Mouse (Mus musculus): ENCODE results near the gene Kif6. TPM values are rescaled to one million over a fixed set of nuclear protein-coding genes. Genes with fewer than 3 reads are reported as not detected.

Gene Kif6
- polyA plus RNA-seq, 1 experiment, result not detected

GRCm38 (mm10) chr17:49800157-49800556 lies 185.2 kb downstream of the Kif6 start:
- 62% methylated on average over 2 of the region's 2 CpGs for WGBS
- Histone ChIP-seq H3K4me3 (replicated peaks; ENCODE audit: control insufficient read depth, low read depth, low read length) (no peak overlapping the region), H3K27ac (ENCODE audit: control insufficient read depth, insufficient read depth, low read depth, low read length, poor library complexity) (no peak overlapping the region), H3K4me1 (ENCODE audit: control insufficient read depth, insufficient read depth, low read length) (no peaks in the 10 kb centered on the region)
- TF ChIP-seq CTCF (IDR thresholded peaks at IDR 0.05; ENCODE audit: control insufficient read depth, insufficient read depth, low read length) (no peak), POLR2A (IDR thresholded peaks at IDR 0.05; ENCODE audit: borderline replicate concordance, control insufficient read depth, low read depth, low read length) (no peak)

- no peak overlapping the region for H3K27ac ChIP-seq (ENCODE audit: control insufficient read depth, insufficient read depth, low read depth, low read length, poor library complexity)
- TF ChIP-seq POLR2A (IDR thresholded peaks at IDR 0.05; ENCODE audit: borderline replicate concordance, control insufficient read depth, low read depth, low read length), result no peak
- no peak for TF ChIP-seq CTCF (IDR thresholded peaks at IDR 0.05; ENCODE audit: control insufficient read depth, insufficient read depth, low read length)
- H3K4me3 ChIP-seq (replicated peaks; ENCODE audit: control insufficient read depth, low read depth, low read length), result no peak overlapping the region
- WGBS, result 85% methylated on average over 4 of the region's 4 CpGs
- H3K4me1 ChIP-seq (ENCODE audit: control insufficient read depth, insufficient read depth, low read length), result no peaks in the 10 kb centered on the region
Observed at GRCm38 (mm10) chr17:49807461-49807860, 192.5 kb downstream of the Kif6 start.

- no peak overlapping the region for H3K4me3 ChIP-seq (replicated peaks; ENCODE audit: control insufficient read depth, low read depth, low read length)
- H3K4me1 ChIP-seq (ENCODE audit: control insufficient read depth, insufficient read depth, low read length), result no peaks in the 10 kb centered on the region
- TF ChIP-seq POLR2A (IDR thresholded peaks at IDR 0.05; ENCODE audit: borderline replicate concordance, control insufficient read depth, low read depth, low read length), result no peak
- no peak for TF ChIP-seq CTCF (IDR thresholded peaks at IDR 0.05; ENCODE audit: control insufficient read depth, insufficient read depth, low read length)
- no peak overlapping the region for H3K27ac ChIP-seq (ENCODE audit: control insufficient read depth, insufficient read depth, low read depth, low read length, poor library complexity)
- 74% methylated on average over 6 of the region's 6 CpGs for WGBS
Observed at GRCm38 (mm10) chr17:49808712-49809343, 193.9 kb downstream of the Kif6 start.

GRCm38 (mm10) chr17:49813893-49814640 lies 199.1 kb downstream of the Kif6 start:
- no peaks in the 10 kb centered on the region for H3K4me1 ChIP-seq (ENCODE audit: control insufficient read depth, insufficient read depth, low read length)
- H3K4me3 ChIP-seq (replicated peaks; ENCODE audit: control insufficient read depth, low read depth, low read length), result no peak overlapping the region
- no peak overlapping the region for H3K27ac ChIP-seq (ENCODE audit: control insufficient read depth, insufficient read depth, low read depth, low read length, poor library complexity)
- TF ChIP-seq POLR2A (IDR thresholded peaks at IDR 0.05; ENCODE audit: borderline replicate concordance, control insufficient read depth, low read depth, low read length), result no peak
- WGBS, result 76% methylated on average over 5 of the region's 5 CpGs

GRCm38 (mm10) chr17:49816067-49816565 lies 201.2 kb downstream of the Kif6 start:
- WGBS, result 49% methylated on average over 5 of the region's 5 CpGs
- Histone ChIP-seq H3K4me1 (ENCODE audit: control insufficient read depth, insufficient read depth, low read length) (no peaks in the 10 kb centered on the region), H3K4me3 (replicated peaks; ENCODE audit: control insufficient read depth, low read depth, low read length) (no peak overlapping the region), H3K27ac (ENCODE audit: control insufficient read depth, insufficient read depth, low read depth, low read length, poor library complexity) (no peak overlapping the region)
- TF ChIP-seq POLR2A (IDR thresholded peaks at IDR 0.05; ENCODE audit: borderline replicate concordance, control insufficient read depth, low read depth, low read length) (no peak), CTCF (IDR thresholded peaks at IDR 0.05; ENCODE audit: control insufficient read depth, insufficient read depth, low read length) (no peak)

- 48% methylated on average over 5 of the region's 5 CpGs for WGBS
- Histone ChIP-seq H3K4me1 (ENCODE audit: control insufficient read depth, insufficient read depth, low read length) (no peaks in the 10 kb centered on the region), H3K27ac (ENCODE audit: control insufficient read depth, insufficient read depth, low read depth, low read length, poor library complexity) (no peak overlapping the region), H3K4me3 (replicated peaks; ENCODE audit: control insufficient read depth, low read depth, low read length) (no peak overlapping the region)
- TF ChIP-seq CTCF (IDR thresholded peaks at IDR 0.05; ENCODE audit: control insufficient read depth, insufficient read depth, low read length) (no peak), POLR2A (IDR thresholded peaks at IDR 0.05; ENCODE audit: borderline replicate concordance, control insufficient read depth, low read depth, low read length) (no peak)
Observed at GRCm38 (mm10) chr17:49816703-49817102, 201.8 kb downstream of the Kif6 start.

GRCm38 (mm10) chr17:49820203-49820602 lies 205.3 kb downstream of the Kif6 start:
- H3K27ac ChIP-seq (ENCODE audit: control insufficient read depth, insufficient read depth, low read depth, low read length, poor library complexity), result no peak overlapping the region
- TF ChIP-seq CTCF (IDR thresholded peaks at IDR 0.05; ENCODE audit: control insufficient read depth, insufficient read depth, low read length), result no peak
- TF ChIP-seq POLR2A (IDR thresholded peaks at IDR 0.05; ENCODE audit: borderline replicate concordance, control insufficient read depth, low read depth, low read length), result no peak
- WGBS, result 81% methylated on average over 4 of the region's 4 CpGs
- H3K4me3 ChIP-seq (replicated peaks; ENCODE audit: control insufficient read depth, low read depth, low read length), result no peak overlapping the region
- H3K4me1 ChIP-seq (ENCODE audit: control insufficient read depth, insufficient read depth, low read length), result no peaks in the 10 kb centered on the region

GRCm38 (mm10) chr17:49824142-49824840 lies 209.4 kb downstream of the Kif6 start:
- WGBS, result 60% methylated on average over 6 of the region's 6 CpGs
- Histone ChIP-seq H3K4me1 (ENCODE audit: control insufficient read depth, insufficient read depth, low read length) (no peaks in the 10 kb centered on the region), H3K27ac (ENCODE audit: control insufficient read depth, insufficient read depth, low read depth, low read length, poor library complexity) (no peak overlapping the region), H3K4me3 (replicated peaks; ENCODE audit: control insufficient read depth, low read depth, low read length) (no peak overlapping the region)
- no peak for TF ChIP-seq POLR2A (IDR thresholded peaks at IDR 0.05; ENCODE audit: borderline replicate concordance, control insufficient read depth, low read depth, low read length)
- TF ChIP-seq CTCF (IDR thresholded peaks at IDR 0.05; ENCODE audit: control insufficient read depth, insufficient read depth, low read length), result no peak

Measured in bone marrow, adult 2 months (tissue).